Mouse (Mus musculus) frontal cortex, adult (tissue): ENCODE measurements around the gene Cuedc2.

Experiments
- ATAC-seq: cut with Nextera tagmentation; 2 replicates; pipeline ENCODE4 v1.9.2; 2017; ENCODE audit warnings: mild to moderate bottlenecking, moderate library complexity, mixed read lengths; ENCODE audit not compliant: low TSS enrichment

The Cuedc2 gene

GRCm38 (mm10) chr19:46338331-46338936 lies at the start of gene Cuedc2:
Gene Cuedc2, minus strand, starts transcription at chr19:46338702.
- ATAC-seq, result peak; percentile 66

- ATAC-seq, result no peak
Observed at GRCm38 (mm10) chr19:46382275-46382674, 43.8 kb upstream of the Cuedc2 start.

GRCm38 (mm10) chr19:46375891-46376290 lies 37.4 kb upstream of the Cuedc2 start:
- no peak for ATAC-seq

- ATAC-seq, result no peak
Observed at GRCm38 (mm10) chr19:46375489-46375888, 37.0 kb upstream of the Cuedc2 start.

- ATAC-seq, result peak; percentile 22; the same call in 1 of the 2 replicates
Observed at GRCm38 (mm10) chr19:46374477-46375088, 36.1 kb upstream of the Cuedc2 start.

- peak; percentile 53 for ATAC-seq
Observed at GRCm38 (mm10) chr19:46369204-46369603, 30.7 kb upstream of the Cuedc2 start.

GRCm38 (mm10) chr19:46367798-46368590 lies 29.5 kb upstream of the Cuedc2 start:
- ATAC-seq, result peak; percentile 86

- no peak for ATAC-seq
Observed at GRCm38 (mm10) chr19:46363294-46364009, 24.9 kb upstream of the Cuedc2 start.

- ATAC-seq, result no peak
Observed at GRCm38 (mm10) chr19:46362104-46362503, 23.6 kb upstream of the Cuedc2 start.

GRCm38 (mm10) chr19:46358381-46358780 lies 19.9 kb upstream of the Cuedc2 start:
- no peak for ATAC-seq

GRCm38 (mm10) chr19:46357344-46358280 lies 19.1 kb upstream of the Cuedc2 start:
- no peak for ATAC-seq

GRCm38 (mm10) chr19:46356701-46357138 lies 18.2 kb upstream of the Cuedc2 start:
- ATAC-seq, result peak; percentile 96

GRCm38 (mm10) chr19:46350168-46350932 lies 11.8 kb upstream of the Cuedc2 start, which contains the start of gene 2310034G01Rik:
Gene 2310034G01Rik, minus strand, starts transcription at chr19:46350302.
- ATAC-seq, result no peak

GRCm38 (mm10) chr19:46349550-46349949 lies 11.0 kb upstream of the Cuedc2 start:
- no peak for ATAC-seq

- ATAC-seq, result peak; percentile 92
Observed at GRCm38 (mm10) chr19:46348761-46349458, 10.4 kb upstream of the Cuedc2 start.

- 0 out of 2 replicates have a peak, but pooled peaks have one; percentile 17 for ATAC-seq
Observed at GRCm38 (mm10) chr19:46347936-46348668, 9.6 kb upstream of the Cuedc2 start.

GRCm38 (mm10) chr19:46347146-46347545 lies 8.6 kb upstream of the Cuedc2 start:
- no peak for ATAC-seq

- no peak for ATAC-seq
Observed at GRCm38 (mm10) chr19:46344710-46345419, 6.4 kb upstream of the Cuedc2 start.
